ENCODE assay signal across 8 mouse cellular contexts in genomic region chr7:130264616-130265318, GRCm38 (mm10).
A peak's percentile ranks its signal among the peaks of the same experiment; 100 is the strongest.
DNase-seq lines count a peak whose midpoint lies in the region; ATAC-seq and TF ChIP-seq lines count a peak whose summit lies in the region.

No protein-coding gene starts in this region.

- peak overlapping the region; percentile 88 for H3K4me2 ChIP-seq in embryonic facial prominence, embryonic 11.5 days (ENCODE audit: low read depth, low read length)

- H3K9me3 ChIP-seq in embryonic facial prominence, embryonic 11.5 days (replicated peaks; ENCODE audit: control insufficient read depth, low read length) = no peaks in the 10 kb centered on the region

- H3K79me2 ChIP-seq in heart, adult 2 months (replicated peaks; ENCODE audit: control insufficient read depth, insufficient read depth, low read length) = no peaks in the 10 kb centered on the region

- TF ChIP-seq CTCF in heart, adult 2 months (IDR thresholded peaks at IDR 0.05) = peak; percentile 45

- H3K27ac ChIP-seq in heart, adult 2 months = no peak overlapping the region
- H3K27ac ChIP-seq in embryonic facial prominence, embryonic 11.5 days (replicated peaks; ENCODE audit: low read depth, low read length) = peak overlapping the region; percentile 88

- H3K9ac ChIP-seq in heart, adult 2 months (ENCODE audit: low read depth, low read length) = no peak overlapping the region
- peak overlapping the region; percentile 84 for H3K9ac ChIP-seq in embryonic facial prominence, embryonic 11.5 days (replicated peaks; ENCODE audit: low read length)

- no peaks in the 10 kb centered on the region for H3K36me3 ChIP-seq in heart, adult 2 months (ENCODE audit: control insufficient read depth, insufficient read depth, low read length)
- H3K36me3 ChIP-seq in embryonic facial prominence, embryonic 11.5 days (replicated peaks; ENCODE audit: control insufficient read depth, insufficient read depth, low read depth, low read length) = no peaks in the 10 kb centered on the region; the same call in 1 of the 2 replicates

- H3K4me3 ChIP-seq in heart, adult 2 months = peak overlapping the region; percentile 64
- H3K4me3 ChIP-seq in embryonic facial prominence, embryonic 11.5 days (ENCODE audit: low read depth, low read length) = peak overlapping the region; percentile 83

- peak; percentile 43 to 50 for DNase-seq in heart, adult 2 months
- DNase-seq in heart, adult 11 months = no peak
- DNase-seq in embryonic facial prominence, embryonic 11.5 days (ENCODE audit: low spot score) = peak; percentile 80
- peak; percentile 56 to 61 for DNase-seq in heart, postnatal 14 days
- peak; percentile 41 to 63 for DNase-seq in layer of hippocampus, postnatal 14 days (ENCODE audit: low spot score in 2 of 2)
- DNase-seq in lung, postnatal 14 days = peak; percentile 77
- DNase-seq in right cerebral cortex, postnatal 14 days = peak; percentile 54

- H3K27me3 ChIP-seq in heart, adult 2 months (ENCODE audit: control insufficient read depth, insufficient read depth, low read length) = no peaks in the 10 kb centered on the region; the same call in 1 of the 2 replicates
- no peaks in the 10 kb centered on the region for H3K27me3 ChIP-seq in embryonic facial prominence, embryonic 11.5 days (ENCODE audit: control insufficient read depth, insufficient read depth, low read length)

- H3K4me1 ChIP-seq in heart, adult 2 months (ENCODE audit: control insufficient read depth, insufficient read depth, low read length) = no peaks in the 10 kb centered on the region
- peaks cover 5% of the 10 kb centered on the region for H3K4me1 ChIP-seq in embryonic facial prominence, embryonic 11.5 days (ENCODE audit: control insufficient read depth, insufficient read depth, low read length)

- TF ChIP-seq POLR2A in heart, adult 2 months (IDR thresholded peaks at IDR 0.05; ENCODE audit: insufficient read depth, low read depth, low read length) = no peak

- WGBS in heart, adult 2 months = 2% methylated on average over 41 of the region's 41 CpGs
- under 1% methylated on average over 41 of the region's 41 CpGs for WGBS in embryonic facial prominence, embryonic 11.5 days

- TF ChIP-seq EP300 in heart, adult 2 months (IDR thresholded peaks at IDR 0.05; ENCODE audit: insufficient read depth, low read depth, low read length) = no peak

- ATAC-seq in embryonic facial prominence, embryonic 11.5 days (replicated peaks; ENCODE audit: insufficient number of reproducible peaks, low FRiP score, low TSS enrichment, low read depth) = peak; percentile 19; the same call in 1 of the 2 replicates
- ATAC-seq in erythroid progenitor cell, adult 5-6 weeks (replicated peaks; ENCODE audit: low FRiP score, poor library complexity, severe bottlenecking) = no peak

- intact Hi-C loops in heart, adult 2 months (cut with DNase I) = no loop called here
- intact Hi-C loops in heart, postnatal 14 days (cut with DNase I) = no loop called here
